In genomic region chr9:107511436-107511835, GRCm38 (mm10) we compare ENCODE assay signal across 15 mouse cellular contexts. TPM values are rescaled to one million over a fixed set of nuclear protein-coding genes. Genes with fewer than 3 reads are reported as not detected.
A peak's percentile ranks its signal among the peaks of the same experiment; 100 is the strongest.
DNase-seq lines count a peak whose midpoint lies in the region; ATAC-seq lines count a peak whose summit lies in the region.
"Had no signal": no experiment of that assay in that cellular context is flagged by ENCODE, and none has a peak within 500 bp of the region (broad histone marks: within the 10 kb centered on the region; RNA-seq: fewer than 3 reads in every experiment).

No protein-coding gene starts in this region.

- H3K36me3 ChIP-seq in kidney, embryonic 16.5 days (ENCODE audit: insufficient read depth, low read length), result no peaks in the 10 kb centered on the region
- no peaks in the 10 kb centered on the region for H3K36me3 ChIP-seq in midbrain, embryonic 10.5 days
- no peaks in the 10 kb centered on the region for H3K36me3 ChIP-seq in neural tube, embryonic 15.5 days
- H3K36me3 ChIP-seq: limb, embryonic 13.5 days had no signal

- peak; percentile 31 to 43 for DNase-seq in adrenal gland, adult (ENCODE audit: inconsistent age in 2 of 2, low spot score in 1 of 2)
- no peak for DNase-seq in adrenal gland, postnatal 14 days
- DNase-seq in kidney, adult 8-10 months, result no peak
- DNase-seq in midbrain, embryonic 10.5 days (ENCODE audit: low spot score), result no peak
- DNase-seq in adipocyte (ENCODE audit: low spot score), result no peak
- DNase-seq in embryo, embryonic 9.5 days (ENCODE audit: extremely low spot score), result no peak
- DNase-seq: adrenal gland, postnatal 36 days; cerebellum, adult 11-12 months; kidney, postnatal 25 days; lung, adult 18-20 months; thymus, adult 2 months had no signal

- H3K27ac ChIP-seq in kidney, embryonic 16.5 days (ENCODE audit: low read length), result 0 out of 2 replicates have a peak overlapping the region, but pooled peaks have one; percentile 35
- peak overlapping the region; percentile 58 for H3K27ac ChIP-seq in midbrain, embryonic 10.5 days (replicated peaks)
- H3K27ac ChIP-seq in neural tube, embryonic 15.5 days (replicated peaks), result peak overlapping the region; percentile 61
- H3K27ac ChIP-seq: limb, embryonic 13.5 days had no signal

- no peak overlapping the region for H3K9ac ChIP-seq in kidney, embryonic 16.5 days (replicated peaks; ENCODE audit: low read length)
- no peak overlapping the region for H3K9ac ChIP-seq in neural tube, embryonic 15.5 days (replicated peaks)
- H3K9ac ChIP-seq: limb, embryonic 13.5 days had no signal

- no peak overlapping the region for H3K4me3 ChIP-seq in kidney, embryonic 16.5 days (ENCODE audit: low read length)
- H3K4me3 ChIP-seq in midbrain, embryonic 10.5 days, result no peak overlapping the region
- H3K4me3 ChIP-seq in neural tube, embryonic 15.5 days (replicated peaks), result no peak overlapping the region
- H3K4me3 ChIP-seq: limb, embryonic 13.5 days had no signal

- ATAC-seq in kidney, embryonic 16.5 days (ENCODE audit: low FRiP score, low TSS enrichment), result no peak
- no peak for ATAC-seq in neural tube, embryonic 15.5 days (ENCODE audit: low FRiP score)

- peaks cover 41% of the 10 kb centered on the region for H3K4me1 ChIP-seq in kidney, embryonic 16.5 days (ENCODE audit: insufficient read depth, low read length)
- peaks cover 43% of the 10 kb centered on the region for H3K4me1 ChIP-seq in midbrain, embryonic 10.5 days
- peaks cover 69% of the 10 kb centered on the region for H3K4me1 ChIP-seq in neural tube, embryonic 15.5 days

- H3K4me2 ChIP-seq in kidney, embryonic 16.5 days (replicated peaks; ENCODE audit: low read depth, low read length), result no peak overlapping the region
- no peak overlapping the region for H3K4me2 ChIP-seq in neural tube, embryonic 15.5 days
- H3K4me2 ChIP-seq: limb, embryonic 13.5 days had no signal

- H3K27me3 ChIP-seq in kidney, embryonic 16.5 days (ENCODE audit: insufficient read depth, low read length), result 0 out of 2 replicates have a peak, but pooled peaks cover 3% of the 10 kb centered on the region
- H3K27me3 ChIP-seq in midbrain, embryonic 10.5 days (ENCODE audit: low read depth, poor library complexity, severe bottlenecking), result 0 out of 2 replicates have a peak, but pooled peaks cover 9% of the 10 kb centered on the region
- no peaks in the 10 kb centered on the region for H3K27me3 ChIP-seq in neural tube, embryonic 15.5 days (replicated peaks)

- WGBS in kidney, embryonic 16.5 days, result 44% methylated on average over 8 of the region's 8 CpGs
- 61% methylated on average over 8 of the region's 8 CpGs for WGBS in midbrain, embryonic 10.5 days
- 39% methylated on average over 8 of the region's 8 CpGs for WGBS in neural tube, embryonic 15.5 days

- H3K9me3 ChIP-seq in kidney, embryonic 16.5 days (ENCODE audit: low read length), result no peaks in the 10 kb centered on the region
- H3K9me3 ChIP-seq in midbrain, embryonic 10.5 days (replicated peaks), result no peaks in the 10 kb centered on the region
- no peaks in the 10 kb centered on the region for H3K9me3 ChIP-seq in neural tube, embryonic 15.5 days (replicated peaks)
- H3K9me3 ChIP-seq: limb, embryonic 13.5 days had no signal

RNA-seq across cellular contexts. Expression of gene Tmem115, which starts 22.3 kb away (rescaled TPM):
- total RNA-seq in adrenal gland, postnatal 14 days (2021), result 36.1 and 36.9 TPM in 2 replicates
- 49.7 and 51.0 TPM in 2 replicates for polyA plus RNA-seq in kidney, embryonic 16.5 days (2015; fragmentation: Nextera tagmentation; extraction: Ambion mirVana)
- polyA plus RNA-seq in midbrain, embryonic 10.5 days (2016; fragmentation: Nextera tagmentation; extraction: Ambion mirVana), result 38.6 and 39.5 TPM in 2 replicates
- polyA plus RNA-seq in neural tube, embryonic 15.5 days (2015; fragmentation: Nextera tagmentation; extraction: Ambion mirVana), result 45.7 and 46.1 TPM in 2 replicates

RNA-seq across cellular contexts. Expression of gene Cyb561d2, which starts 30.6 kb away (rescaled TPM):
- total RNA-seq in adrenal gland, postnatal 14 days (2021), result 14.0 and 17.4 TPM in 2 replicates
- 35.8 and 39.0 TPM in 2 replicates for polyA plus RNA-seq in kidney, embryonic 16.5 days (2015; fragmentation: Nextera tagmentation; extraction: Ambion mirVana)
- 20.5 and 22.6 TPM in 2 replicates for polyA plus RNA-seq in midbrain, embryonic 10.5 days (2016; fragmentation: Nextera tagmentation; extraction: Ambion mirVana)
- 46.9 and 53.9 TPM in 2 replicates for polyA plus RNA-seq in neural tube, embryonic 15.5 days (2015; fragmentation: Nextera tagmentation; extraction: Ambion mirVana)

RNA-seq across cellular contexts. Expression of gene Nprl2, which starts 30.6 kb away (rescaled TPM):
- total RNA-seq in adrenal gland, postnatal 14 days (2021), result 21.5 and 22.2 TPM in 2 replicates
- 57.0 and 59.0 TPM in 2 replicates for polyA plus RNA-seq in kidney, embryonic 16.5 days (2015; fragmentation: Nextera tagmentation; extraction: Ambion mirVana)
- polyA plus RNA-seq in midbrain, embryonic 10.5 days (2016; fragmentation: Nextera tagmentation; extraction: Ambion mirVana), result 37.1 and 40.4 TPM in 2 replicates
- 67.5 and 77.9 TPM in 2 replicates for polyA plus RNA-seq in neural tube, embryonic 15.5 days (2015; fragmentation: Nextera tagmentation; extraction: Ambion mirVana)

RNA-seq across cellular contexts. Expression of gene Zmynd10, which starts 35.7 kb away (rescaled TPM):
- total RNA-seq in adrenal gland, postnatal 14 days (2021), result 0.19 and 0.38 TPM in 2 replicates
- 3.3 and 3.9 TPM in 2 replicates for polyA plus RNA-seq in kidney, embryonic 16.5 days (2015; fragmentation: Nextera tagmentation; extraction: Ambion mirVana)
- polyA plus RNA-seq in midbrain, embryonic 10.5 days (2016; fragmentation: Nextera tagmentation; extraction: Ambion mirVana), result 0.75 and 1.1 TPM in 2 replicates
- 1.6 and 2.6 TPM in 2 replicates for polyA plus RNA-seq in neural tube, embryonic 15.5 days (2015; fragmentation: Nextera tagmentation; extraction: Ambion mirVana)
- total RNA-seq: hematopoietic stem cell, adult 5-6 weeks had no signal

RNA-seq across cellular contexts. Expression of gene Rassf1, which starts 39.9 kb away (rescaled TPM):
- 22.9 and 26.2 TPM in 2 replicates for total RNA-seq in adrenal gland, postnatal 14 days (2021)
- polyA plus RNA-seq in kidney, embryonic 16.5 days (2015; fragmentation: Nextera tagmentation; extraction: Ambion mirVana), result 66.8 and 68.9 TPM in 2 replicates
- polyA plus RNA-seq in midbrain, embryonic 10.5 days (2016; fragmentation: Nextera tagmentation; extraction: Ambion mirVana), result 54.2 and 54.8 TPM in 2 replicates
- polyA plus RNA-seq in neural tube, embryonic 15.5 days (2015; fragmentation: Nextera tagmentation; extraction: Ambion mirVana), result 41.2 and 46.1 TPM in 2 replicates

Comparison
In these comparisons a context has a peak if more than half of its experiments do, and no peak if none do; other contexts are left out.
1. DNase-seq: peak in adrenal gland, adult (2 of 2); none in adrenal gland, postnatal 14 days (single experiment), kidney, adult 8-10 months (0 of 2), midbrain, embryonic 10.5 days (single experiment), adipocyte (single experiment) and embryo, embryonic 9.5 days (single experiment).
2. Peak in every context shown above with its lines, with median percentiles within 50 percentile points of each other: H3K27ac ChIP-seq.